Mouse (Mus musculus) gastrocnemius, postnatal 25 days (tissue): ENCODE measurements at regions not wholly inside any gene's neighbourhood (a gene's known extent, or its start where the extent isn't known, plus 50 kb on each side); places are given as distances from the start of the nearest gene placed in this dataset.

Experiments used
- DNase-seq: peaks from one replicate; pipeline ENCODE4 v3.0.0; 2022

- no peak for DNase-seq
These were observed 171.9 kb upstream of the Tenm3 start for GRCm38 (mm10) chr8:49015701-49016100.

GRCm38 (mm10) chr8:49015200-49015599 is 171.4 kb upstream of the Tenm3 start:
- no peak for DNase-seq

- no peak for DNase-seq
These were observed 162.7 kb upstream of the Tenm3 start for GRCm38 (mm10) chr8:49006236-49006965.

GRCm38 (mm10) chr8:48981667-48982066 is 137.9 kb upstream of the Tenm3 start:
- no peak for DNase-seq

- DNase-seq = no peak
These were observed 137.0 kb upstream of the Tenm3 start for GRCm38 (mm10) chr8:48980755-48981154.

GRCm38 (mm10) chr8:48970655-48971054 is 126.9 kb upstream of the Tenm3 start:
- DNase-seq = no peak

GRCm38 (mm10) chr8:48964929-48965328 is 121.2 kb upstream of the Tenm3 start:
- DNase-seq = no peak

GRCm38 (mm10) chr8:48957614-48958013 is 113.9 kb upstream of the Tenm3 start:
- DNase-seq = no peak

GRCm38 (mm10) chr8:48951412-48951811 is 107.7 kb upstream of the Tenm3 start:
- DNase-seq = no peak

- DNase-seq = no peak
These were observed 100.4 kb upstream of the Tenm3 start for GRCm38 (mm10) chr8:48944177-48944576.

GRCm38 (mm10) chr8:48937144-48937543 is 93.4 kb upstream of the Tenm3 start:
- DNase-seq = no peak

GRCm38 (mm10) chr8:48927135-48927534 is 83.4 kb upstream of the Tenm3 start:
- DNase-seq = no peak

- no peak for DNase-seq
These were observed 71.5 kb upstream of the Tenm3 start for GRCm38 (mm10) chr8:48915275-48915674.

GRCm38 (mm10) chr8:48912842-48913241 is 69.1 kb upstream of the Tenm3 start:
- no peak for DNase-seq

- DNase-seq = no peak
These were observed 58.1 kb upstream of the Tenm3 start for GRCm38 (mm10) chr8:48901668-48902406.

GRCm38 (mm10) chr8:48896687-48897086 is 52.9 kb upstream of the Tenm3 start:
- no peak for DNase-seq

GRCm38 (mm10) chr8:48896251-48896650 is 52.5 kb upstream of the Tenm3 start:
- DNase-seq = no peak

GRCm38 (mm10) chr8:48895586-48895985 is 51.8 kb upstream of the Tenm3 start:
- no peak for DNase-seq
